Mouse (Mus musculus) ovary, postnatal 10 days (tissue): ENCODE measurements at regions not wholly inside any gene's neighbourhood (a gene's known extent, or its start where the extent isn't known, plus 50 kb on each side); places are given as distances from the start of the nearest gene placed in this dataset.

Source experiments
- DNase-seq: peaks from one replicate; pipeline ENCODE4 v3.0.0; 2022; ENCODE audit warnings: low spot score

- DNase-seq, result no peak
Observed at GRCm38 (mm10) chr15:27132761-27133160, 237.4 kb upstream of the Fbxl7 start.

- DNase-seq, result no peak
Observed at GRCm38 (mm10) chr15:27137580-27137979, 242.2 kb upstream of the Fbxl7 start.

- no peak for DNase-seq
Observed at GRCm38 (mm10) chr15:27145860-27146259, 250.5 kb upstream of the Fbxl7 start.

GRCm38 (mm10) chr15:27160986-27161385 lies 265.6 kb upstream of the Fbxl7 start:
- DNase-seq, result no peak

DNA sequence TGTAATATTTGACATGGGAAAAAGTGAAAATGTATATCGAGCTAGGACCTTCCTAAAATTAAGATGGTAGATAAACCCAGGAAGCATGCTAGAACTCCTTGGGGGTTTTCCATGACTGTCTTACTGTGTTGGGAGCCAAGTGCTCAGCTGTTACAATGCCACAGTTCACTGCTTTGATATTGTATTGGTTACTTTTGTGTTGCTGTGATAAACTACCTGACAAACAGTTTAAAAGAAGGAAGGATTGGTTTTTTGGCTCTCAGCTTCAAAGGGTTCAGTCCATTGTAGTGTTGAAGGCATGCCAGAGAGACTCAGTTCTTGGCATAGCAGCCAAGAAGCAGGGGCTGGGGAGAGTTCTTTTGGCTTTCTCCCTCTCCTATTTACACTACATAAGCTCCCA lies 272.1 kb upstream of the Fbxl7 start:
- DNase-seq, result no peak

DNA sequence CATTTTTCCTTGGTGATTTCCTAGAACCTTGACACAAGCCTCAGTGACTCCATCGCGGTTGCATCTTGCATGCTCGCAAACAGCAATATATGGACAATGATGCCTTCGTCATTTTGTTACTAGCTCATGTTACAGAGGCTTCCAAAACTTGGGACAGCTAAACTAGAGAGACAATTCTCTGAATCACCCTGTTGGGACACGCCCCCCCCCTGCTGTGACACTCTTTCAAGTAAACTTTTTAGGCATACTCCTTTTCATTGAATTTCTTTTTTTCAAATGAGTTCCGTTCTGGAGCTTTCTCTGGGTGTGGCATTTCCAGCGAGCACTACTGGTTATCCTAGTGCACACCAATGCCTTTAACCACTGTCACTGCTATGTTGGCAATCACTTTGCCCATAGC lies 274.5 kb upstream of the Fbxl7 start:
- no peak for DNase-seq

DNA sequence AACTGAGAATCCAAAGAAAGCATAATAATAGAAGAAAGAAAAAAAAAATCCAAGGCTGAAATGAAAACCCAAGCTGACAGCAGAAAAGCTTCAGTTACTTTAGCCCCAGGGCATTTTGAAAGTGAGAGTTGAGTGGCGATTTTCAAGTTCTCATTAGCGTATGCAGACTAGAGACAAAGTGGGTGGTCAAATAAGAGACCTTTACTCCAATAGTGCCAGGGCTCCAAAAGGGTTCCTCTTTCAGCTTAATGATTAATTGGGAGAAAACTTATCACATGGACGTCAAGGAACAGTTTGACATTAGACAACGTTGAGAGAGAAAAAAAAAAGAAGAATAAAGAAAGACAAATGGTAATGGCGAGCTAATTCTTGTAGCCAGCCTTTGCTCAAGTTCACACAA lies 278.1 kb upstream of the Fbxl7 start:
- DNase-seq, result no peak

DNA sequence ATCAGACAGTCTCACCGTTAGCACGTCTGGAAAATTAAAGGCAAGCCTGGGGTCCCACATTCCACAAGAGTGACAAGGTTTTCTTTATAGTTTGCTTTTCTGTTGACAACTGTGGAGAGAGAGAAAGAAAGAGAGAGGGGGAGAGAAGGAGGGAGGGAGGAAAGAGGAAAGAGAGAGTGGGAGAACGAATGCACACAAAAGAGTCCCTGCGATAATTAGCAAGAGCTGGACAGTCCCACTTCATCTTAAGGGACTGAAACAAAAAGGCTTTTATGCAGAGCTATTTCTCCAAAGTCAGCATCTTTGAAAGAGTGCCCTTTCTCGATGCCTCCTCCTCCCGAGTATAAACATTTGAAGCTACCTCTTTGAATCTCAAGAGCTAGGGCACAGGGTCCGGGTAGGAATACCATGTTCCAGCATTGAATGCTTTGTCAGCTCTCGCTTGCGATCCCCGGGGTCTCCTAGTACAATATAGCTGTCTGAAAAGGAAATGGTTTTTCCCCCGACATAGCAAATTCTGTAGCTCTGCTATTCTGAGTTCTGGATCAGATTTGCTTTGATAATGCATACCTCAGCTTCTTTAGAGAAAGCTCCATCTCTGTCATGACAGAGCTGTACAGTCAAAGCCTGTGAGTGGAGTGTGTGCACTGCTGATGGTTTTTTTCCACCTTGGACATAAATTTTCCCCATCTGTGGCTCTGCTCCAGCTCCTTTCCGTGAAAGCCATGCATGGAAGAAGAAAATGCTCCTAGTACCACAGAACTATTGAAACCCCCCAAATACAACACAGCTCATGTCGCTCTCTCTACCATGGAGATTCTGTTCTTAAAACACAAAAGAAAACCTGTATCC lies 282.9 kb upstream of the Fbxl7 start:
- DNase-seq, result no peak

DNA sequence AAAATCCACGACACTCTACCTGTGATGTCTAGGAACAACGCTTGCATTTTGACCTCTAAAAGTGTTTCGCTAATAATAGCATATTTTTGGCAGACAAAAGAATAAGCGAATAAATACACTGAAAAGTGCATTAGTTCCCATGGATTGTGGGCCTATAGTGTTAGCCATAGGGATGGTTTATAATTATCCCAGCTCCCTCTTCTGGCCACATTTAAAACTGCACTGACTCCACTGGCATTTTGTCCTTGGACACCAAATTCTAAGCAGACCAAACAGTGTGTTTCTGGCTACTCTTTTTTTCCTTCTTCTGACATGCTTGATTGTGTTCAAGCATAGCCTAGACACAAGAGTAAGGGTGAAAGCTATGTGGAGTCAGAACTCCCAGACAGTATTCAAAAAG lies 276.8 kb upstream of the Ank start:
- peak; percentile 19 for DNase-seq

- no peak for DNase-seq
Observed at GRCm38 (mm10) chr15:27201513-27201912, 265.0 kb upstream of the Ank start.

GRCm38 (mm10) chr15:27204888-27205287 lies 261.6 kb upstream of the Ank start:
- no peak for DNase-seq

- DNase-seq, result no peak
Observed at GRCm38 (mm10) chr15:27207446-27207845, 259.0 kb upstream of the Ank start.

DNA sequence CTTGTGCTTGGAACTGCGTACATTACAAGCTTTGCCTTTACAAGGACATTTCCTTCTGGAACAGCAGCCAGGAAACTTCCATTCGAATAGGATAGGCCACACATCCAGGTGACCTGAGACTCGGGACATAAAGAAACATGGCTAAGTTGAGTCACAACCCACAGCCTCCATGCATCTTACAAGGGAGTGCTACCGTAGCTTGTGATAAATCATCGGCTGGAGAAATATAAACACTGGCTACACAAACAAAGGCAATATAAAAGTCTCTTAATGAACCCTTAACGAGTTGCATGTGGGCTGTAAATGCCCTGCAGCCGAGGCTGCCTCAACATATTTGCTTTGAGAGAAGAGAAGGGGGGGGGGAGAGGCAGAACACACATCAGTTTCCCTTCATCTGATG lies 250.1 kb upstream of the Ank start:
- DNase-seq, result no peak

GRCm38 (mm10) chr15:27219126-27219738 lies 247.2 kb upstream of the Ank start:
- no peak for DNase-seq

DNA sequence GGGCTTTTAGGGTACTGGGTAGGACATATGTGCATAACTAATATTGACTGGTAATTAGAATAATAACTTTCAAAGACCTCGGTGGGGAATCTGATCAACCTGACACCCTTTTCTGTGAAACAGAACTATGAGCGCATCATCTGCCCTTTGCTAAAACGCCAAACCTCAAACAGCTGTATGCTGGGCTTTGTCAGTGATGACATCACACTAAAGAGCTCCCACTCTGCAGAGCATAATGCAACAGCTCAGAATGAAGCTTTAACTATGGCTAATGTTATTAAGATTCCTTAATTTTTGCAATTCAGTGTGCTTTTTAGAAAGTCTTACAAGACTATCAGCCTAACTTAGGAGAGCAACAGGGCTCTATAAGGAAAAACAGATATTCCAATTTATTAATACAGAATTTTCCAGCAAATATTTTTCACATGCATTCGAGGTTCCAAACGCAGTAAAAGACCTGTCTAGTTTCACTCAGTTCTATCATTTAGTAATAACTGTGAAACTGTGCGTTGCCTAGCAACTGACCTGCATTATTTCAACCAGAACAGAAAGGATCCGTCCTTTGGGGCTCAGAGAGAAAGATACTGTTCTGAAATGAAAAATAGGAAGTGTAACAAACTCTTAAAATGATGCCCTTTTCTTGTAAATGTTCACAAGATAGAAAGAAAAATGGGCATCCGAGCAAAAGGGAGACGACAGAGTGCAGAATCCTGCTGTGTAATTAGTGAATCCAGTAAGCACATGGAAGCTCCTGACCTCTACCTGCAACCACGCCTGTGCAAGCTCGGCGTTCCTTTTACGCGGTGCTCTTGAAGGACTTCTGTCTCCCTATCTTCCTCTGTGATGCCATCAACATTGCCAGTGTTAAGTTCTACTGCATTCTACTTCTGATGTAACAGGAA lies 242.6 kb upstream of the Ank start:
- no peak for DNase-seq

DNA sequence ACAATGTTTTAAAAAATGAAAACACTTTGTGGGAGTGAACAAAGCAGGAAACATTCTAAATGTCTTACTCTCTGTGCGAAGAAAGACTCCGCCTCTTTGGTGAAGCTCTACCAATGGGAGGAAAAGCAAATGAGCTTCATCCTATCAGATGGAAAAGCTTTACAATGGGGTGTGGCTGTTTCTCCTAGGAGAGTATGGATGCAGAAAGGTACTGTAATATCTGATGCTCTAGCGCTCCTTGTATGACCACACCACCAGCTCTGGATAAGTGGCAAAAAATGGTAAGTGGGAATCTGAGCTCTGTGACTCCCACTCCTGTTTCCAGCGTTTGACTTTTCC lies 242.0 kb upstream of the Ank start:
- DNase-seq, result no peak

- DNase-seq, result no peak
Observed at GRCm38 (mm10) chr15:27232804-27233203, 233.7 kb upstream of the Ank start.

DNA sequence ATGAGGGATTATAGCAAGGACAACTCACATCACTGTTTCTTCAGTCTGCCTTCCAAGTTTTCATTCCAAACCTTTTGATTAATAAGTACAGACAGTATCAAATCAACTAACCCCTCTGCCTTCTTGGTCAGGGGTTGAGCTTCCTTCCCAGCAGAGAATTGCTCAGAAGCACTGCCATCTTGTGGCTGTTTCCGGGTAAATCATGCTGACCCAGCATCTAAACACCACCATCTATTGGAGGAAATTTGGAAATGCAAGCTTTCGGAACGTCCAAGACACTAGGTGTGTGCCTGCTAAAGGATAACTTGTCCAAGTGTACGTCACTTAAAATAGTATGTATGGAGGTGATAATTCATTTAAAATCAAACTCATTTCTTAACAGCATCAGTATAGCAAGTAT lies 231.7 kb upstream of the Ank start:
- DNase-seq, result peak; percentile 23

- DNase-seq, result no peak
Observed at GRCm38 (mm10) chr15:27238301-27238700, 228.2 kb upstream of the Ank start.

- no peak for DNase-seq
Observed at GRCm38 (mm10) chr15:27246302-27246701, 220.2 kb upstream of the Ank start.

GRCm38 (mm10) chr15:27258984-27259853 lies 207.3 kb upstream of the Ank start:
- no peak for DNase-seq

GRCm38 (mm10) chr15:27259854-27260191 lies 206.7 kb upstream of the Ank start:
- DNase-seq, result no peak
